Mouse (Mus musculus): ENCODE data around the gene Slc35e3.

DNA sequence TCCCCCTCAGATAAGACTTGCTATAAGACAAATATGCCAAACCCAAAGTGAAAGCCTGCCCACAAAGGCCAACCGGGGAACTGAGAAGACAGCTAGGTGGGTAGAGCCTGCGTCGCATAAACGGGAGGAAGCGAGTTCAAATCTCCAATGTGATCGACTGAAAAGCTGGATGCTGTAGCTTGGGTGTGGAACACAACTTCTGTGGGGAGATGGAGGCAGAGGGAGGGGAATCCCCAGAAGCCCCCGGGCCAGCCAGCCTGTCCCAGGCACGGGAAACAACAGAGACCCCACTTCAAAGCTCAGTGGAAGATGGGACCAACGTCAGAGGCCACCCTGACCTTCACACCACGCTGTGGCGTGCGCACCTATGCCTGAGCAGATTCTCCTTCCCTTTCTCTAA, 16.8 kb upstream of the Slc35e3 start:
- TF ChIP-seq CTCF (IDR thresholded peaks at IDR 0.05; ENCODE audit: low read depth) (no peak), EP300 (IDR thresholded peaks at IDR 0.05; ENCODE audit: low read depth) (no peak)
